In genomic region chr11:94957693-94958064, GRCm38 (mm10) we compare ENCODE assay signal across 9 mouse cellular contexts. TPM values are rescaled to one million over a fixed set of nuclear protein-coding genes. Genes with fewer than 3 reads are reported as not detected.
DNase-seq lines count a peak whose midpoint lies in the region; ATAC-seq and TF ChIP-seq lines count a peak whose summit lies in the region.
"Had no signal": no experiment of that assay in that cellular context is flagged by ENCODE, and none has a peak within 500 bp of the region (broad histone marks: within the 10 kb centered on the region; RNA-seq: fewer than 3 reads in every experiment).

No protein-coding gene starts in this region.

- DNase-seq in midbrain, embryonic 14.5 days = no peak
- no peak for DNase-seq in forebrain, postnatal 0 days
- DNase-seq in testis, postnatal 14 days (ENCODE audit: low spot score) = peak; percentile 56
- no peak for DNase-seq in urinary bladder, postnatal 10 days (ENCODE audit: low spot score)
- no peak for DNase-seq in cerebellum, adult 8-10 months

- no peak overlapping the region for H3K4me2 ChIP-seq in midbrain, embryonic 15.5 days
- no peak overlapping the region for H3K4me2 ChIP-seq in midbrain, embryonic 14.5 days (ENCODE audit: low read length)
- no peak overlapping the region for H3K4me2 ChIP-seq in forebrain, postnatal 0 days (ENCODE audit: low read depth)
- H3K4me2 ChIP-seq in kidney, embryonic 16.5 days (replicated peaks; ENCODE audit: low read depth, low read length) = no peak overlapping the region
- H3K4me2 ChIP-seq: midbrain, embryonic 13.5 days had no signal

- TF ChIP-seq CTCF in forebrain, postnatal 0 days (IDR thresholded peaks at IDR 0.05; ENCODE audit: low read depth) = no peak

- no peaks in the 10 kb centered on the region for H3K4me1 ChIP-seq in midbrain, embryonic 15.5 days
- H3K4me1 ChIP-seq in midbrain, embryonic 14.5 days (ENCODE audit: control insufficient read depth, insufficient read depth, low read length) = no peaks in the 10 kb centered on the region
- H3K4me1 ChIP-seq in forebrain, postnatal 0 days (ENCODE audit: insufficient read depth) = no peaks in the 10 kb centered on the region
- peaks cover 10% of the 10 kb centered on the region for H3K4me1 ChIP-seq in kidney, embryonic 16.5 days (ENCODE audit: insufficient read depth, low read length)

- no peak overlapping the region for H3K4me3 ChIP-seq in midbrain, embryonic 15.5 days
- H3K4me3 ChIP-seq in midbrain, embryonic 14.5 days (replicated peaks; ENCODE audit: low read depth, low read length) = no peak overlapping the region
- H3K4me3 ChIP-seq in forebrain, postnatal 0 days (ENCODE audit: low read depth, low read length) = no peak overlapping the region
- H3K4me3 ChIP-seq in kidney, embryonic 16.5 days (ENCODE audit: low read length) = no peak overlapping the region
- H3K4me3 ChIP-seq: midbrain, embryonic 13.5 days had no signal

- H3K9me3 ChIP-seq in midbrain, embryonic 15.5 days = no peaks in the 10 kb centered on the region
- H3K9me3 ChIP-seq in midbrain, embryonic 14.5 days (ENCODE audit: control insufficient read depth, low read length) = no peaks in the 10 kb centered on the region
- no peaks in the 10 kb centered on the region for H3K9me3 ChIP-seq in forebrain, postnatal 0 days (ENCODE audit: low read length)
- no peaks in the 10 kb centered on the region for H3K9me3 ChIP-seq in kidney, embryonic 16.5 days (ENCODE audit: low read length)
- H3K9me3 ChIP-seq: midbrain, embryonic 13.5 days had no signal

- no peak overlapping the region for H3K9ac ChIP-seq in midbrain, embryonic 15.5 days
- H3K9ac ChIP-seq in midbrain, embryonic 14.5 days (replicated peaks; ENCODE audit: low read length) = no peak overlapping the region
- H3K9ac ChIP-seq in forebrain, postnatal 0 days = no peak overlapping the region
- no peak overlapping the region for H3K9ac ChIP-seq in kidney, embryonic 16.5 days (replicated peaks; ENCODE audit: low read length)
- H3K9ac ChIP-seq: midbrain, embryonic 13.5 days had no signal

- no peak for ATAC-seq in midbrain, embryonic 15.5 days (replicated peaks)
- ATAC-seq in midbrain, embryonic 14.5 days (ENCODE audit: low FRiP score, low TSS enrichment) = no peak
- no peak for ATAC-seq in forebrain, postnatal 0 days
- ATAC-seq in kidney, embryonic 16.5 days (ENCODE audit: low FRiP score, low TSS enrichment) = no peak
- ATAC-seq: inflammation-experienced regulatory T-cells, adult 6 months had no signal

- H3K27ac ChIP-seq in midbrain, embryonic 15.5 days = peak overlapping the region; percentile 11; the same call in 1 of the 2 replicates
- H3K27ac ChIP-seq in midbrain, embryonic 14.5 days (replicated peaks; ENCODE audit: low read depth, low read length) = no peak overlapping the region
- H3K27ac ChIP-seq in forebrain, postnatal 0 days (ENCODE audit: low read depth, low read length) = peak overlapping the region; percentile 29; the same call in 1 of the 2 replicates
- H3K27ac ChIP-seq in kidney, embryonic 16.5 days (ENCODE audit: low read length) = peak overlapping the region; percentile 40
- H3K27ac ChIP-seq: midbrain, embryonic 13.5 days had no signal

- H3K36me3 ChIP-seq in midbrain, embryonic 15.5 days (replicated peaks) = no peaks in the 10 kb centered on the region
- H3K36me3 ChIP-seq in midbrain, embryonic 14.5 days (ENCODE audit: control insufficient read depth, insufficient read depth, low read length) = no peaks in the 10 kb centered on the region
- H3K36me3 ChIP-seq in forebrain, postnatal 0 days (ENCODE audit: insufficient read depth) = no peaks in the 10 kb centered on the region
- H3K36me3 ChIP-seq in kidney, embryonic 16.5 days (ENCODE audit: insufficient read depth, low read length) = no peaks in the 10 kb centered on the region
- H3K36me3 ChIP-seq: midbrain, embryonic 13.5 days had no signal

- H3K27me3 ChIP-seq in midbrain, embryonic 15.5 days (replicated peaks) = no peaks in the 10 kb centered on the region
- H3K27me3 ChIP-seq in midbrain, embryonic 14.5 days (ENCODE audit: control insufficient read depth, insufficient read depth, low read length) = no peaks in the 10 kb centered on the region
- no peaks in the 10 kb centered on the region for H3K27me3 ChIP-seq in forebrain, postnatal 0 days (ENCODE audit: insufficient read depth, low read length)
- H3K27me3 ChIP-seq in kidney, embryonic 16.5 days (ENCODE audit: insufficient read depth, low read length) = no peaks in the 10 kb centered on the region
- H3K27me3 ChIP-seq: midbrain, embryonic 13.5 days had no signal

- WGBS in midbrain, embryonic 15.5 days = 88% methylated on average over 9 of the region's 9 CpGs
- WGBS in midbrain, embryonic 14.5 days = 88% methylated on average over 9 of the region's 9 CpGs
- 87% methylated on average over 9 of the region's 9 CpGs for WGBS in forebrain, postnatal 0 days
- 77% methylated on average over 9 of the region's 9 CpGs for WGBS in kidney, embryonic 16.5 days

RNA-seq across cellular contexts. Expression of gene Hils1, which starts 9.7 kb away (rescaled TPM):
- not detected in 2 replicates for polyA plus RNA-seq in midbrain, embryonic 15.5 days (2015; fragmentation: Nextera tagmentation; extraction: Ambion mirVana)
- polyA plus RNA-seq in midbrain, embryonic 14.5 days (2014; fragmentation: Nextera tagmentation; extraction: Ambion mirVana) = not detected in 2 replicates
- total RNA-seq in forebrain, postnatal 0 days (2014; rRNA removed) = not detected in 2 replicates
- polyA plus RNA-seq in forebrain, postnatal 0 days (2015; fragmentation: Nextera tagmentation; extraction: Ambion mirVana) = not detected in 2 replicates
- polyA plus RNA-seq in kidney, embryonic 16.5 days (2015; fragmentation: Nextera tagmentation; extraction: Ambion mirVana) = not detected in 2 replicates
- polyA plus RNA-seq: inflammation-experienced regulatory T-cells, adult 6 months; midbrain, embryonic 13.5 days had no signal

RNA-seq across cellular contexts. Expression of gene Sgca, which starts 18.4 kb away (rescaled TPM):
- polyA plus RNA-seq in midbrain, embryonic 15.5 days (2015; fragmentation: Nextera tagmentation; extraction: Ambion mirVana) = not detected in 2 replicates
- polyA plus RNA-seq in midbrain, embryonic 14.5 days (2014; fragmentation: Nextera tagmentation; extraction: Ambion mirVana) = not detected in 2 replicates
- 0.15 TPM in 1 of 2 replicates, not detected in the other for total RNA-seq in forebrain, postnatal 0 days (2014; rRNA removed)
- polyA plus RNA-seq in forebrain, postnatal 0 days (2015; fragmentation: Nextera tagmentation; extraction: Ambion mirVana) = 0.09 and 0.13 TPM in 2 replicates
- polyA plus RNA-seq in kidney, embryonic 16.5 days (2015; fragmentation: Nextera tagmentation; extraction: Ambion mirVana) = 0.19 and 0.71 TPM in 2 replicates
- polyA plus RNA-seq: inflammation-experienced regulatory T-cells, adult 6 months had no signal

RNA-seq across cellular contexts. Expression of gene Col1a1, which starts 21.7 kb away (rescaled TPM):
- 82.7 and 92.9 TPM in 2 replicates for polyA plus RNA-seq in midbrain, embryonic 15.5 days (2015; fragmentation: Nextera tagmentation; extraction: Ambion mirVana)
- 0.98 and 64.7 TPM in 2 replicates for polyA plus RNA-seq in midbrain, embryonic 14.5 days (2014; fragmentation: Nextera tagmentation; extraction: Ambion mirVana)
- total RNA-seq in forebrain, postnatal 0 days (2014; rRNA removed) = 26.5 and 177 TPM in 2 replicates
- 33.2 and 43.3 TPM in 2 replicates for polyA plus RNA-seq in forebrain, postnatal 0 days (2015; fragmentation: Nextera tagmentation; extraction: Ambion mirVana)
- polyA plus RNA-seq in kidney, embryonic 16.5 days (2015; fragmentation: Nextera tagmentation; extraction: Ambion mirVana) = 869 and 941 TPM in 2 replicates

RNA-seq across cellular contexts. Expression of gene Ppp1r9b, which starts 33.2 kb away (rescaled TPM):
- polyA plus RNA-seq in midbrain, embryonic 15.5 days (2015; fragmentation: Nextera tagmentation; extraction: Ambion mirVana) = 20.5 and 22.2 TPM in 2 replicates
- 27.1 and 27.6 TPM in 2 replicates for polyA plus RNA-seq in midbrain, embryonic 14.5 days (2014; fragmentation: Nextera tagmentation; extraction: Ambion mirVana)
- total RNA-seq in forebrain, postnatal 0 days (2014; rRNA removed) = 184 and 202 TPM in 2 replicates
- polyA plus RNA-seq in forebrain, postnatal 0 days (2015; fragmentation: Nextera tagmentation; extraction: Ambion mirVana) = 22.3 and 24.9 TPM in 2 replicates
- polyA plus RNA-seq in kidney, embryonic 16.5 days (2015; fragmentation: Nextera tagmentation; extraction: Ambion mirVana) = 9.9 and 10.7 TPM in 2 replicates

RNA-seq across cellular contexts. Expression of gene Samd14, which starts 52.0 kb away (rescaled TPM):
- polyA plus RNA-seq in midbrain, embryonic 15.5 days (2015; fragmentation: Nextera tagmentation; extraction: Ambion mirVana) = 171 and 177 TPM in 2 replicates
- 135 and 152 TPM in 2 replicates for polyA plus RNA-seq in midbrain, embryonic 14.5 days (2014; fragmentation: Nextera tagmentation; extraction: Ambion mirVana)
- 145 and 150 TPM in 2 replicates for total RNA-seq in forebrain, postnatal 0 days (2014; rRNA removed)
- polyA plus RNA-seq in forebrain, postnatal 0 days (2015; fragmentation: Nextera tagmentation; extraction: Ambion mirVana) = 113 and 130 TPM in 2 replicates
- 19.2 and 21.2 TPM in 2 replicates for polyA plus RNA-seq in kidney, embryonic 16.5 days (2015; fragmentation: Nextera tagmentation; extraction: Ambion mirVana)
